Mouse (Mus musculus) adrenal gland, postnatal 4 days (tissue): ENCODE measurements around the gene Gm20696. TPM values are rescaled to one million over a fixed set of nuclear protein-coding genes. Genes with fewer than 3 reads are reported as not detected.

ENCODE experiments used
- DNase-seq, 2 experiments: peaks; one replicate each; pipeline ENCODE4 v3.0.0; 2021 to 2022; ENCODE audit warnings: low spot score in 2 of 2, mixed read lengths in 2 of 2
- total RNA-seq, 2 experiments: library from RNA; stranded (reverse); gene quantifications; 2 replicates each; pipeline ENCODE4 v1.2.3; 2021

The Gm20696 gene
- total RNA-seq, 2 experiments from 2014 or later, result 6.2 to 6.8 TPM

DNA sequence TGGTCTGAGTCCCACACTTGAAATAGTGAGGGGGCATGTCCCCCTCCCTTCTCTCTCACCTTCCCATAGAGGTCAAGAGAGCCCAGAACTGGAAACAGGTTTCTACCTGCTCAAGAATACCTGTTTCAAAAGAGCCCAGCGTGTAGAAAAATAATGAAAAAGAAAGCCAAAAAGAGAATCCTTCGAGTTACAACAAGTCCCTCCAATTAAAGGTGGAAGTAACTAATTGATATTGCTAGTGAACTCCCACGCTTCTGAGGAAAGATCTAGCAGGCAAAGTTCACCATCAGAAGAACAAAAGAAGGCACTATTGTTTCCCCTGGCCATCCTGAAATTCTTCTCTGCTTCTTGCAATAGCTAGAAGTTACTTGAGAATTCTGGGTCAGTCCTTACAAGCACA, 297.4 kb downstream of the Gm20696 start:
- no peak for DNase-seq

DNA sequence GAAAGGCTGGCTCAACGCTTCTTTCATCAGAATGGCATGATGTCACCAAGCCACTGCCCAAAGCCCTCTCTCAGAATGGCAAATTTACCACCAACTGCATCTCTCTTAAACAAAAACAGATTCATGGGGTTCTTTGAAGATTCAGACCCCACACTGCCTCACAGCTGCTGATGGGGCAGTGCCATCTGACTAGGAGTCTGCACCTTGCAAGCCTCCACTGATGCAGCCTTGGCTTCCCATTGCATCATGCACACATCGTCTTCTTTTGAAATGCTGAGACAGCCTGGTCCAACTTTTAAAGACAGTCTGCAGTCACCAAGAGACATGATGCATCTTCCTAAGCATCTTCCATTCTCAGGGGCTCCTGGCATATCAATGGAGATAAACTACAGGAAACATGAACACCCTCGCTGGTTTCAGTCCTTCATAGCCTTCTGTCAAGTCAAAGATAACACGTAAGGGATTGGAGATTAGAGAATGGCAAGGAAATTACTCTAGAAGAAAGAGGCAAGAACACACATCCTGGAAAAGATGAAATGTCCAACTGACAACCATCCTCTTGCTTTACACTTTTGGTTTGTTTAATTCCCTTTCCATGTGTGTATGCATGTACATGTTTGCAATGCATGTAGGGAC, 298.4 kb downstream of the Gm20696 start:
- DNase-seq, result no peak

DNA sequence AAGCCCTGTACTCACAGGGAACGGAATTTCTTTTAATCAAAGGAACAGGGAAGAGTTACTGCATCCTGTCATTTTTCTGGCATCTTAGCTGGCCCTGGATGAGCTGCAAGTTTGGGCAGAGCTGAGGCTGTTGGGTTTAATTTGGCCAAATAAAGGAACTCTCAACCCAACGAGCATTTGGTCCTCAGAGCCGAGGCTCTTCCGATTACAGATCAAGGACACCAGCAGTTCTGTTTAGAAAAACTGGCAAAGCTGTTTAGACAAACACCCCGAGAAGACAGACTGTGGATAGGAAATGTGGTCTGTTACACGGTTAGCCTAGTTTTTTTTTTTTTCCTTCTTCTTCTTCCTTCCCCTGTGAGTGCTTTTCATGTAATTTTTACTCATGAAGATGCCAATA, 302.1 kb downstream of the Gm20696 start:
- DNase-seq, result no peak

DNA sequence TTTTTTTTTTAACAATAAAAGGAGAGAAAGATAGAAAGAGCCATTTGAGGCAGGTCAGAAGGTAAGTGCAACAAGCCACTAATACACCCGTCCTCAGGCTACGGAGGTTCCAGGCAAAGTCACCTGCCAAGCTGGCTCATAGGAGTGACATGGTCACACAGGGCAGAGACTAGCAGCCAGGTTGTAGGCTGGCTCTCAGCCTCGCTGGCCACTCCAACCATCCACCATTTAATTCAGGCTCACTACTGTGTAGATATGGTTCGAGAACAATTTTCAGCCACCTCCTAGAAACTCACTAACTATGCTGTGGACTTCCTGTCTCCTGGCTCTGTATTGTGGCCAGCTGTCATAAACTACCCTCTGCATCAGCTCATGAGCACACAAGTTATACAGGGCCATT, 306.0 kb downstream of the Gm20696 start:
- DNase-seq, result no peak

- DNase-seq, result no peak
Measured at GRCm38 (mm10) chr6:99359765-99360499, 306.7 kb downstream of the Gm20696 start.

- no peak for DNase-seq
Measured at GRCm38 (mm10) chr6:99359036-99359698, 307.4 kb downstream of the Gm20696 start.

- DNase-seq, result no peak
Measured at GRCm38 (mm10) chr6:99357931-99358330, 308.7 kb downstream of the Gm20696 start.

DNA sequence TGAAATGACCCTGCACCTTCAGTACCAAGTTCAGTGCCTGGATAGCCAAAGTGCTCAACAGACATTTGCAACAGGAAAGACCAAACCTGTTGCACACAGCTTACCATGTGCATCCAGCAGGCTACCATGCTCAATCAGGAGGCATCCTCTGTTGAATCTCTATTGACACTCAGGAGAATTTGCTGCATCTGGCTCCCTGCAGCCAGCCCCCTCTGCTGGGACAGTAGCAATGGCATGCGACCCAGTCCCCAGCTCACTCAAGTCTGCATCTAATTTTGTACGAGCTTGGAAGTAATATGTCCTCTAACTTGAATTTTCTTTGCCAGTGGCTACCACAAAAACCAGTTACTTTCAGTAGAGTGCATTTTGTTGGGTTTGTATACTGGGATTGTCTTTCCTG, 312.3 kb downstream of the Gm20696 start:
- no peak for DNase-seq

DNA sequence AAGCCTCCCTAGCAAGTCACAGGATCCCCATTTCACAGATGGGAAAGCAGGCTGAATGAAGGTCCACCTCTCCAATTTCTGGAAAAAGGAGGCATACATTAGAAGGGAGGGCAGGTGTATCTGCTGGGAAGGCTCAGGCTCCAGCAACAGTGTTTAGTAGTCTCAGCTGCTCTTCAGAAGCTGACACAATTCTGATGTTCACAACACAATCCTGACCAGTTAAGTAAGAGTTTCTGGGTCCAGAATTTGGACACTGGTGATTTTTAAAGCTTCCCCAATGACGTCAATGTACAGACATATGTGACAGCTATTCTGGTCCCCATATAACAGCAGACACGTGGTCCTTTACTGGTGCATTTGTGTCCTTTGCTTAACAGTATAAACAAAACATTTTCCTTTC, 313.2 kb downstream of the Gm20696 start:
- no peak for DNase-seq

- DNase-seq, result no peak
Measured at GRCm38 (mm10) chr6:99350566-99350965, 316.0 kb downstream of the Gm20696 start.

- no peak for DNase-seq
Measured at GRCm38 (mm10) chr6:99350156-99350555, 316.4 kb downstream of the Gm20696 start.

DNA sequence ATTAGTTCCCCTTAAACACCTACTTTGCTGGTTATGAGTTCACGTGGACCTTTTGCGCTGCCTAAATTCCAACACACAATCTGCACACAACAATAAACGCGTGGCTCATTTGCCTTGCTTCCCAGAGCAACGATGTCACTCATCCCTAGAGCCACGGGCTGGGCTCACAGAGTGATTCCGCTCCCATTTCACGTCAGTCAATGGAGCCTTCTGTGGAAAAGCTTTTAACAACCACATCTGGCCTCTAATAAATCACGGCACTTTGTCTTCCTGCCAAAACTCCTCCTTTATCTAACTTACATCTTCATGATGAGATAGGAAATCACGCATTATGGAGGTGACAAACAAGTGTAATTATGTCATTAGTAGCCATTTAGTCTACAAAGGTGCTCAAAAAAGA, 318.8 kb downstream of the Gm20696 start:
- no peak for DNase-seq

DNA sequence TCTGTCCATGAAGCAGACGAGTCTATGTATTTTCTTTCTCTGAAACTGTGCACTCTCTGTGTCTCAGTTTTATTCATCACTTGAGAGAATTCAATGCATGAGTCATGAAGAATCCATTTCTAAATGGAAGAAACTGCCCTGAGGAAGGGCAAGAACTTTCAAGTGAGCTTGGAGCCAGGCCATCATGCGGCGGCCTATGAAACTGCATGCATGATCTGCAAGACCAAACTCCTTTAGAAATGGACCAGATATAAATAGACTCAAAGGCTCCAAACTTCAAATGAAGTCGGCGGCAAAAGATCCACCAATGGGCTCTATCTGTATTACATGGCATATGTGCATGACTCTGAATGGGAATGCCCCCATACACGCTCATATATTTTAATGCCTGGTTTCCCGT, 321.6 kb downstream of the Gm20696 start:
- DNase-seq, result no peak

- DNase-seq, result no peak
Measured at GRCm38 (mm10) chr6:99344357-99344756, 322.2 kb downstream of the Gm20696 start.

GRCm38 (mm10) chr6:99343815-99344214, 322.8 kb downstream of the Gm20696 start:
- DNase-seq, result no peak

- DNase-seq, result no peak
Measured at GRCm38 (mm10) chr6:99342416-99342815, 324.2 kb downstream of the Gm20696 start.

DNA sequence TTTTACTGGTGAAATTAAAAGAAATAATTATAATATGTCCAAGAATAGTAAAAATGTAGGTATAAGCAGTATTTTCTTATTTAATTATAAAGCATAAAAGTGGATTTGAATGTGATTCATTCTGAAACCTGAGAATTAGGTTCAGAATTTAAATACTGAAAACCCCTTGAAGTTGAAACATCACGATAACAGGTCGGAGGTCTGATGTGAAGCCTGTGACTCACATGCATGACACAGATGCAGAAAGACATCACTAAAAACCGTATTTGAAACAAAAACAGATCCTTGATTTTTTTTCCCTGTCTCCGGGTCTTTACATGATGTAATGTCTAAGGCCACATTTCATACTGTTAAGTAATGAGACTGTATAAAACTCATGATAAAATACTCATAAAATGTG, 325.7 kb downstream of the Gm20696 start:
- no peak for DNase-seq

DNA sequence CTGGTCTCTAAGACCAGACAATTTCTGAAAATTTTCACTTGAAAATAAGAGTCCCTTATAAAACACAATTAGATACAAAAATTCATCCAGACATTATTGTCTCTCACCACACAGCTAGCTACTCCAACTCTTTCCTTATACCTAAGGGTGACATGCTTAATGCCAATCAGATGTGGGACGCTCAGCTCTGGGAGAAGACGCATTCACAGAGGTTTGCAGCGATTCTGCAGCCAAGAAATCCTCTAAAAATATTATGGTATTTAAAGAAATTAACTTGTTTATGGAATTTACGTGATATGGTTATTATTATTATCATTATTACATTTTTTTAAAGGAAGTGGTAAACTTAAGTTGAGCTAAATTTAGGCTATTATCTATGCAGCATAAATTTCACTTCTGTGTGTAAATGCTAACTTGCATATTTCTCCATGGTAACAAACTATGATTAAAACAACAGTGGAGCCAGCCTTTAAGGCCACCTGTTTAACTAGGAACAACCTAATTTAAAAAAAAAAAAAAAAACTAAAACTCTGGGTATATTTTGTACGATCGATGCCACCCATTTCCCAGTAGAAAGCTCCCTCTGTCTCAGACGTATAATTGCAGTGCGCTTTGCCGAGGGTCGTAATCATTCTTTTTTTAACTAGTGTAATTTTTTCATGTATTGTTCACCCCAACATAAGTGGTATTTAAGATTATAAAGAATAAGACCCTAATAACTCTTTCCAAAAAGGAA, 326.4 kb downstream of the Gm20696 start:
- no peak for DNase-seq

DNA sequence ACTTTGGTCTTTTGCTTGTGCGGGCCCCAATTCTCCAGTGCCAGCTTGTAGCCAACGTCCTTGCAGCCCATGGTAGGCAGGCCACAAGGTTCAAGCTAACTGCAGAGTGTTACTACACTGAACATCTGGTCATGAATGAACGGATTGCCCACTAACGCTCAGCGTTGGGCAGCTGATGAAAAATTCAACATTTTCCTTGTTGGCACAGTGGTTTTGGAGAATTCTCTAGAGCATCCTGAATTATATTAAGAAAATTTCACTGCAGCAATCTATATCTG, 327.3 kb downstream of the Gm20696 start:
- DNase-seq, result no peak

DNA sequence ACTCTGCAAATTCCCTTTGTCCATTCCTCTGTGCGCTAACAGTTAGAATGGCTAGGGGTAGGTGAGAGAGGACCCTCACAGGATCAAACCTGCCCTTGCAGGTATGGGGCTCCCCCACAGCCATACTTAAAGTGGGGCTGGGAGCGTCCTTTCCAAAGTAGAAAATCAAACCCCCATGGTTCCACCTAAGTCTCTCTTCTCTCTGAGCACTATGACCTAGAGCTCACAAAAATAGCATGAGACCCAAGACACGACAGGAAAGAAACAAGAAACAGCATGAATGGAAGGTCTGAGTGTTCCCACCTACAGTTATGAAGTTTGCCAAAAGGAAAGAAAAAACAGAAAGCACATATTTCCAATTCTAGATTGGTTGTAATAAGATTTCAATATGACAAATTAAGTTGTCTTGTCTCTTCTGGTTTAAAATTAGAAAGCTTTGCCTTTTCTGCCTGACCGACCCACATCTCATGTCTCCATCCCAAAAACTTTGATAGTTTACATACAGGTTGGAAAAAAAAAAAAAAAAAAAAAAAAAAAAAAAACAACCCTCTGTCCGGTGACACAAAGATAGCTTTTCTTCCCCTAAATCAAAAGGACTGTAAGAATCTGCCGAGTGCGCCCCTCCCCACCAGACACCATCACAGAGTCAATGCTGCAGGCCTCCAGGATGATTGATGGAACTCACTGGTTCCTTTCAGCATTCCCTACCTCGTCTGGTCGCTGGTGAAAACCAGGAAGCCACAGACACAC, 327.8 kb downstream of the Gm20696 start:
- no peak for DNase-seq

GRCm38 (mm10) chr6:99338174-99338573, 328.4 kb downstream of the Gm20696 start:
- DNase-seq, result no peak
